Mouse (Mus musculus) heart, adult 2 months (tissue): ENCODE data around the gene Ror1. TPM values are rescaled to one million over a fixed set of nuclear protein-coding genes. Genes with fewer than 3 reads are reported as not detected.

Experiments
- DNase-seq, 2 experiments: peaks; one replicate each; pipeline ENCODE4 v3.0.0; 2021
- H3K27ac ChIP-seq: fragments of 200-600 bp; 2 replicates; pipeline ENCODE4 v1.8.1; 2022
- H3K27me3 ChIP-seq: fragments of 200-500 bp; 2 replicates; pipeline ENCODE4 v1.6.1; 2012; ENCODE audit warnings: mild to moderate bottlenecking, low read length, inconsistent platforms, mixed read lengths; ENCODE audit not compliant: control insufficient read depth, insufficient read depth
- H3K36me3 ChIP-seq: fragments of 200-500 bp; 2 replicates; pipeline ENCODE4 v1.6.1; 2012; ENCODE audit warnings: low read length, inconsistent platforms; ENCODE audit not compliant: control insufficient read depth, insufficient read depth
- H3K4me1 ChIP-seq: fragments of 200-500 bp; 2 replicates; pipeline ENCODE4 v1.6.1; 2011; ENCODE audit warnings: low read length; ENCODE audit not compliant: control insufficient read depth, insufficient read depth
- H3K4me3 ChIP-seq: fragments of 200-600 bp; 2 replicates; pipeline ENCODE4 v1.8.1; 2022
- H3K79me2 ChIP-seq: fragments of 200-500 bp; replicated peaks from 2 replicates; pipeline ENCODE4 v1.6.1; 2012; ENCODE audit warnings: mild to moderate bottlenecking, inconsistent platforms, low read length, moderate library complexity, mixed read lengths; ENCODE audit not compliant: control insufficient read depth, insufficient read depth
- H3K9ac ChIP-seq: fragments of 200-500 bp; 2 replicates; pipeline ENCODE4 v1.6.1; 2012; ENCODE audit warnings: low read depth, mild to moderate bottlenecking, control low read depth, inconsistent platforms, low read length, mixed read lengths
- CTCF ChIP-seq: fragments of 200-600 bp; IDR thresholded peaks from 2 replicates; pipeline ENCODE4 v1.8.1; 2022; ENCODE audit warnings: antibody characterized with exemption, mild to moderate bottlenecking, moderate library complexity
- EP300 ChIP-seq: fragments of 200-500 bp; IDR thresholded peaks from 2 replicates; pipeline ENCODE4 v1.6.1; 2011; ENCODE audit warnings: low read depth, low read length, control low read depth; ENCODE audit not compliant: insufficient read depth
- POLR2A ChIP-seq: fragments of 200-500 bp; IDR thresholded peaks from 2 replicates; pipeline ENCODE4 v1.6.1; 2011; ENCODE audit warnings: mild to moderate bottlenecking, low read depth, low read length, control low read depth; ENCODE audit not compliant: insufficient read depth
- WGBS: fragments of 180-500 bp; shearing (Covaris S2); methylation state at CpG from one replicate; pipeline ENCODE4 v1.1.7; 2018; 5-methylcytosine and 5-hydroxymethylcytosine counted together
- intact Hi-C: fragments of 180-260 bp; cut with DNase I; formaldehyde crosslinking; loops from one replicate; pipeline ENCODE4 v1.15.1; 2025
- polyA plus RNA-seq: library from polyadenylated mRNA; depleted of rRNA; stranded (reverse); fragments of >200 nt; gene quantifications from 2 replicates; pipeline ENCODE4 v1.2.3, GENCODE M21; 2012
- total RNA-seq, 2 experiments: library from RNA; stranded (reverse); gene quantifications; 2 replicates each; pipeline ENCODE4 v1.2.3; 2021

Gene Ror1
- total and polyA plus RNA-seq, 3 experiments = 2.3 to 5.0 (median 3.4) TPM

- Histone ChIP-seq H3K36me3 (no peaks in the 10 kb centered on the region), H3K4me1 (peaks cover 2% of the 10 kb centered on the region), H3K79me2 (no peaks in the 10 kb centered on the region), H3K4me3 (no peak overlapping the region), H3K9ac (no peak overlapping the region), H3K27ac (no peak overlapping the region), H3K27me3 (no peaks in the 10 kb centered on the region)
- TF ChIP-seq POLR2A = no peak
- no peak for TF ChIP-seq CTCF
- no peak for TF ChIP-seq EP300
- intact Hi-C loops = no loop called here
- no peak for DNase-seq
- 44% methylated on average over 11 of the region's 11 CpGs for WGBS
Measured at GRCm38 (mm10) chr4:100372806-100373205, 277.2 kb downstream of the Ror1 start.

- TF ChIP-seq POLR2A (no peak), CTCF (no peak), EP300 (no peak)
- Histone ChIP-seq H3K27me3 (no peaks in the 10 kb centered on the region), H3K36me3 (no peaks in the 10 kb centered on the region), H3K79me2 (no peaks in the 10 kb centered on the region), H3K9ac (no peak overlapping the region), H3K4me1 (peaks cover 2% of the 10 kb centered on the region), H3K4me3 (no peak overlapping the region), H3K27ac (no peak overlapping the region)
- WGBS = 63% methylated on average over 4 of the region's 4 CpGs
- no peak for DNase-seq
- intact Hi-C loops = no loop called here
Measured at GRCm38 (mm10) chr4:100373780-100374179, 278.2 kb downstream of the Ror1 start.

GRCm38 (mm10) chr4:100375286-100375685, 279.7 kb downstream of the Ror1 start:
- Histone ChIP-seq H3K27ac (no peak overlapping the region), H3K79me2 (no peaks in the 10 kb centered on the region), H3K27me3 (no peaks in the 10 kb centered on the region), H3K36me3 (no peaks in the 10 kb centered on the region), H3K4me1 (no peaks in the 10 kb centered on the region), H3K9ac (no peak overlapping the region), H3K4me3 (no peak overlapping the region)
- DNase-seq = no peak
- no peak for TF ChIP-seq POLR2A
- 93% methylated on average over 5 of the region's 5 CpGs for WGBS
- intact Hi-C loops = no loop called here

- no peak overlapping the region for H3K27ac ChIP-seq
- WGBS = 66% methylated on average over 6 of the region's 6 CpGs
- no peak overlapping the region for H3K9ac ChIP-seq
- DNase-seq = no peak
- intact Hi-C loops = no loop called here
- H3K79me2 ChIP-seq = no peaks in the 10 kb centered on the region
- H3K4me1 ChIP-seq = no peaks in the 10 kb centered on the region
- H3K36me3 ChIP-seq = no peaks in the 10 kb centered on the region
- no peak for TF ChIP-seq EP300
- TF ChIP-seq CTCF = no peak
- no peak for TF ChIP-seq POLR2A
- H3K27me3 ChIP-seq = no peaks in the 10 kb centered on the region
- H3K4me3 ChIP-seq = no peak overlapping the region
Measured at GRCm38 (mm10) chr4:100376163-100376562, 280.6 kb downstream of the Ror1 start.

- Histone ChIP-seq H3K9ac (no peak overlapping the region), H3K27me3 (no peaks in the 10 kb centered on the region), H3K4me1 (no peaks in the 10 kb centered on the region), H3K4me3 (no peak overlapping the region), H3K79me2 (no peaks in the 10 kb centered on the region), H3K36me3 (no peaks in the 10 kb centered on the region), H3K27ac (no peak overlapping the region)
- 76% methylated on average over 3 of the region's 3 CpGs for whole genome bisulfite sequencing
- TF ChIP-seq EP300 (no peak), CTCF (no peak), POLR2A (no peak)
- no peak for DNase-seq
- intact Hi-C loops = no loop called here
Measured at GRCm38 (mm10) chr4:100377231-100377630, 281.6 kb downstream of the Ror1 start.

GRCm38 (mm10) chr4:100377996-100378395, 282.4 kb downstream of the Ror1 start:
- Histone ChIP-seq H3K4me1 (no peaks in the 10 kb centered on the region), H3K36me3 (no peaks in the 10 kb centered on the region), H3K27me3 (no peaks in the 10 kb centered on the region), H3K79me2 (no peaks in the 10 kb centered on the region), H3K9ac (no peak overlapping the region), H3K4me3 (no peak overlapping the region), H3K27ac (no peak overlapping the region)
- DNase-seq = no peak
- WGBS = 62% methylated on average over 4 of the region's 4 CpGs
- TF ChIP-seq POLR2A (no peak), EP300 (no peak), CTCF (no peak)
- intact Hi-C loops = no loop called here

GRCm38 (mm10) chr4:100381760-100382159, 286.2 kb downstream of the Ror1 start:
- Histone ChIP-seq H3K27ac (no peak overlapping the region), H3K27me3 (no peaks in the 10 kb centered on the region), H3K9ac (no peak overlapping the region), H3K4me1 (no peaks in the 10 kb centered on the region; the same call in 1 of the 2 replicates), H3K36me3 (no peaks in the 10 kb centered on the region), H3K79me2 (no peaks in the 10 kb centered on the region; the same call in 1 of the 2 replicates), H3K4me3 (no peak overlapping the region)
- intact Hi-C loops = no loop called here
- 88% methylated on average over 4 of the region's 4 CpGs for WGBS
- TF ChIP-seq EP300 (no peak), POLR2A (no peak), CTCF (no peak)
- no peak for DNase-seq
